In the genomic region with DNA sequence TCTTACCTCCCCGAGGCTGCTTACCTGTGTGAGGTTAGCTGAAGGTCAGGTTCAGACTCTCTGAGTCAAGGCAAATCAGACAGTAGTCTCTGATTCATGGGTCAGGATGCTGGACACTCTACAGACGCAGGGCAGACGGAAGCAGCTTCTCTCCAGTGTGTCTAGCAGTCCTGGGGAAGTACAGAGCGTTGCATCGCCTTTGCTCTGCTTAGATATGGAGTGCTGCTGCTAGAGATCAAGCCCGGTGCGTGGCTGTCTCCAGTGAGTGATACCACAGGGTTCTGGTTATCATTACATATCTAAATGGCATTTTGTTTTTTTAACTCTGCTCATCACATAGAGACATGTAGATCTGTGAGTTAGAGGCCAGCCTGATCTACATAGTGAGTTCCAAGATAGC, we compare ENCODE assay signal across 27 mouse cellular contexts. TPM values are rescaled to one million over a fixed set of nuclear protein-coding genes. Genes with fewer than 3 reads are reported as not detected.
"Had no signal": no experiment of that assay in that cellular context is flagged by ENCODE, and none has a peak within 500 bp of the region (broad histone marks: within the 10 kb centered on the region; RNA-seq: fewer than 3 reads in every experiment).

No protein-coding gene starts in this region.

- H3K36me3 ChIP-seq: liver, embryonic 12.5 days had no signal

- H3K27ac ChIP-seq: kidney, postnatal 0 days; layer of hippocampus, adult 2 months; liver, embryonic 12.5 days; stomach, postnatal 0 days had no signal

- DNase-seq: kidney, adult 2 months; kidney, postnatal 25 days; layer of hippocampus, adult 9-11 months; lung, embryonic 14.5 days; midbrain, embryonic 14.5 days; thymus, adult 2 months; thymus, postnatal 14 days; thymus, postnatal 4 days had no signal

- H3K9me3 ChIP-seq: liver, embryonic 12.5 days had no signal

- H3K4me3 ChIP-seq: layer of hippocampus, adult 2 months; liver, embryonic 12.5 days had no signal

- H3K9ac ChIP-seq: liver, embryonic 12.5 days; lung, embryonic 14.5 days had no signal

- H3K27me3 ChIP-seq: liver, embryonic 12.5 days had no signal

- ATAC-seq: intestine, postnatal 0 days; liver, embryonic 12.5 days; lung, postnatal 0 days had no signal

- H3K4me2 ChIP-seq: liver, embryonic 12.5 days; lung, embryonic 14.5 days; midbrain, embryonic 11.5 days had no signal

RNA-seq across cellular contexts. Expression of a gene that starts 13.3 kb away (rescaled TPM):
- total RNA-seq: layer of hippocampus, adult 2 months; layer of hippocampus, postnatal 25 days; left cerebral cortex, adult 18-20 months; left cerebral cortex, postnatal 25 days; midbrain, postnatal 0 days had no signal
- polyA plus RNA-seq: kidney, adult 2 months; kidney, embryonic 14.5 days; kidney, postnatal 0 days; lung, embryonic 14.5 days; lung, postnatal 0 days; midbrain, postnatal 0 days; neural tube, embryonic 14.5 days; small intestine, adult 2 months; stomach, embryonic 14.5 days; stomach, postnatal 0 days had no signal

RNA-seq across cellular contexts. Expression of a gene that starts 29.6 kb away (rescaled TPM):
- total RNA-seq: layer of hippocampus, adult 2 months; layer of hippocampus, postnatal 25 days; left cerebral cortex, adult 18-20 months; left cerebral cortex, postnatal 25 days; midbrain, postnatal 0 days had no signal
- polyA plus RNA-seq: intestine, postnatal 0 days; kidney, adult 2 months; kidney, embryonic 14.5 days; kidney, postnatal 0 days; large intestine, adult 2 months; limb, embryonic 11.5 days; liver, embryonic 12.5 days; liver, embryonic 16.5 days; lung, embryonic 14.5 days; lung, postnatal 0 days; midbrain, embryonic 11.5 days; midbrain, embryonic 14.5 days; midbrain, postnatal 0 days; neural tube, embryonic 11.5 days; neural tube, embryonic 14.5 days; small intestine, adult 2 months; stomach, embryonic 14.5 days; stomach, postnatal 0 days had no signal

RNA-seq across cellular contexts. Expression of a gene that starts 43.0 kb away (rescaled TPM):
- total RNA-seq: layer of hippocampus, adult 2 months; layer of hippocampus, postnatal 25 days; left cerebral cortex, adult 18-20 months; left cerebral cortex, postnatal 25 days had no signal
- polyA plus RNA-seq: intestine, postnatal 0 days; kidney, adult 2 months; kidney, embryonic 14.5 days; kidney, postnatal 0 days; liver, embryonic 12.5 days; liver, embryonic 16.5 days; lung, embryonic 14.5 days; midbrain, embryonic 11.5 days; neural tube, embryonic 11.5 days; stomach, embryonic 14.5 days; stomach, postnatal 0 days had no signal
